Mouse (Mus musculus): Measurements from ENCODE around the gene G3bp1.

The G3bp1 gene

DNA sequence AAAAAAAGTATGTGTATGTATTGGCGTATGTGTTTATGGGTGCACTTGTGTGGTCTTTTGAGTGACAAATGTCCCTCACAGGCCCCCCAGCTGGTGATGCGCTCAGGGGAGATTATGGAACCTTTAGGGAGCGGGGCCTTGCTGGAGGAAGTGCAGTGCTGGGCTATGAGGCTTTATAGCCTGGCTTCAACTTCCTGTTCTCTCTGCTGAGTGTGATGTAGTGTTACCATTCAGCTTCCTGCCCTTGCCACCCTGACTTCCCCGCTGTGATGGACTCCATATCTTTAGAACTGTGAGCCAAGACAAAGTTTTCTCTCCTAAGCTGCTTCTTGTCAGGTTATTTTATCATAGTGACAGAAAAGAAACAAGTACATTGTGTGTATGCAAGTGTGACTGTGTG, 73.2 kb downstream of the G3bp1 start:
- in situ Hi-C loops (cut with MseI, MboI), result no loop called here

DNA sequence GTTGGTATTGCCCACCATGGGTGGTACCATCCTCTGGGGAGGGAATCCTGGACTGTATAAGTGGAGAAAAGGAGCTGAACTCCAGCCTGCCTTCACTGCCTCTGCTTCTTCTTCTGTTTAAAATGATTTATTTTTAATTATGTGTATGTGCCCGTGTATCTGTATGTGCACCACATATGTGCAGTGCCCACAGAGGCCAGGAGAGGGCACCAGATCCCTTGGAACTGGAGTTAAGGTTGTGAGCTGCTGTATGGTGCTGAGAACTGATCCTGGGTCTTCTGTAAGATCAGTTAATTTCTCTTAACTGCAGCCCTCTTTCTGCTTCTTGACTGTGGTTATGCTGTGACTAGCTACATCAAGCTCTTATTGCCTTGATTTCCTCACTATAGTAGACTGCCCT, 76.2 kb downstream of the G3bp1 start:
- in situ Hi-C loops (cut with MseI, MboI), result no loop called here
